Mouse (Mus musculus) small intestine, adult 2 months (tissue): Measurements from ENCODE around the gene Adcy10.

Source experiments
- CTCF ChIP-seq: fragments of 200-500 bp; IDR thresholded peaks from 2 replicates; pipeline ENCODE4 v1.5.1; 2012; ENCODE audit warnings: low read depth, mild to moderate bottlenecking, control low read depth, inconsistent platforms, low read length, moderate library complexity, mixed read lengths; ENCODE audit not compliant: insufficient replicate concordance, insufficient read length; ENCODE audit errors: extremely low read depth
- POLR2A ChIP-seq: fragments of 200-500 bp; IDR thresholded peaks from 2 replicates; pipeline ENCODE4 v1.6.1; 2012; ENCODE audit warnings: low read depth, mild to moderate bottlenecking, control low read depth, inconsistent platforms, low read length, moderate library complexity

- TF ChIP-seq POLR2A, result no peak
- no peak for TF ChIP-seq CTCF
Measured at GRCm38 (mm10) chr1:165498856-165499255, 13.9 kb downstream of the Adcy10 start.
